Mouse (Mus musculus) adrenal gland, postnatal 36 days (tissue): ENCODE data around the gene Wfdc12. TPM values are rescaled to one million over a fixed set of nuclear protein-coding genes. Genes with fewer than 3 reads are reported as not detected.

Experiments used
- DNase-seq, 2 experiments: peaks; one replicate each; pipeline ENCODE4 v3.0.0; 2021; ENCODE audit warnings: mixed read lengths in 1 of 2
- total RNA-seq, 2 experiments: library from RNA; stranded (reverse); gene quantifications; 2 replicates each; pipeline ENCODE4 v1.2.3; 2021

The Wfdc12 gene
- total RNA-seq, 2 experiments from 2014 or later = 0.43 to 1.4 TPM

DNA sequence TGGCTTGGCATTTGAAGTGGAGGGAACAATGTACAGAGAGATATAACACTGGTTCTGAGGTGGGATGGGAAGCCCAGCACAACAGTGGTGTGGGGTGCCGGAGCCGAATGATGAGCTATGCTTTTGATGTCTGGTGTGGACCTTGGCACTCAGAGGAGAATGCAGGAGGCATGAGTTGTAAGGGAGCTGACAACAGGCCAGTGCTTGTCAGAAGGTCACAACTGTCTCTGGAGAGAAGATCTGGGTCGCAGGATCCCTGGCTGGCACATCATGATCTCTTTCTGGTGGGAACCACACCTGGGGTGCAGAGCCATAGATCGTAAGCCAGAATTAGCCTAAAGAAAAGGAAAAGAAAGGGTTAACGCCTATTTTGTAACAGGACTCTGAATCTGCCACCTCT, 12.6 kb downstream of the Wfdc12 start:
- DNase-seq = peak in 1 of 2 experiments; percentile 47

GRCm38 (mm10) chr2:164175850-164176249, 14.6 kb downstream of the Wfdc12 start:
- no peak for DNase-seq

DNA sequence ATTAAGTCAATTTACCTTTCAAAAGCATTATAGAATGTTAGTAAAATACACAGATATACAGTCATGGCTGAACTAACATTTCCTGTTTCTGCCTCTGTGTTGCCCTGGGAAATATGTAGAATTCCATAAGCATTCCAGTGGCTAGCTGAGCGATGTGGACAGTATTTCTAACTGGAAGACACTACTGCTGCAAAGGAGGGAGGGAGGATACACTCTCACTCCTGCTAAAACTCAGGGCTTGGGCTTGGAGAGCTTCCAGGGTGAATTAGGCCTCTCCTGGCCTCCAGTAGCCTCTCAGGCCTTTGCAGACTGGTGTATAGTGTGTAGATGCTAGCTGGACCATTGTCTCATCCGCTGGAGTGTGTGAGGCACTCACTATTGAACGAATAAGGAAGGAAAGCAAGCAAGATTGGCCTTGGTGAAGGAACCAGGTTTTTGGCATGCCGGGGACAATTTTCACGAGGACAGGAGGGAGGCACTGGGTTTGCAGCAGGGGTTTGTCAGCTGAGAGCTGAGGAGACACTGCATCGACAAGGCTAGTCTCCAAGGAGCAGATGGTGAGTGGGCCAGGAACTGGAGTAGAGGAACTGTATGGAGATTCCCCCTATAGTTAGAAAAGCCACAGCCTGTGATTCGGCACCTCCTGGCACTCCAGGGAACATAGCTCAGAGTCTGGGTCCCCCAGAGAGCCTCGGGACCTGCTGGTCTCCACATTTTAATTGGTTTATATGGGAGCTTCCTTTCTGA, 15.6 kb downstream of the Wfdc12 start:
- no peak for DNase-seq

DNA sequence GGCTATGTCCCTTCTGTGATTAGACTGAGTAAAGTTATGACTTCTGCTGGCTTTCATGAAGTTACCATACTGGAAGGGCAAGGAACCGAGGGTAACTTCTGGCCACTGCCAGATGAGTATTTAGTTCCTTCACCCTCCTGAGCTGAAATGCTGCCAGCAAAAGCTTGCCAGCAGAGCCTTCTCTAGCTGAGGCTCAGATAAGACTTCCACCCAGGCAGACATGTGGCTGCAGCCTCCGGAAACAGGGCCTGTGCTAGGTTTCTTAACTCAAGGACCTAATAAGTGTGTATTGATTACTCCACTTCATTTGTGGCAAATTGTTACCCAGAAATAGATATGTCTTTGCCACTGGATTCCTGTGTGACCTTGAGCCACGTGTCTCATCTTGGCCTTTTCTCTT, 17.0 kb downstream of the Wfdc12 start:
- peak; percentile 36 to 46 for DNase-seq

DNA sequence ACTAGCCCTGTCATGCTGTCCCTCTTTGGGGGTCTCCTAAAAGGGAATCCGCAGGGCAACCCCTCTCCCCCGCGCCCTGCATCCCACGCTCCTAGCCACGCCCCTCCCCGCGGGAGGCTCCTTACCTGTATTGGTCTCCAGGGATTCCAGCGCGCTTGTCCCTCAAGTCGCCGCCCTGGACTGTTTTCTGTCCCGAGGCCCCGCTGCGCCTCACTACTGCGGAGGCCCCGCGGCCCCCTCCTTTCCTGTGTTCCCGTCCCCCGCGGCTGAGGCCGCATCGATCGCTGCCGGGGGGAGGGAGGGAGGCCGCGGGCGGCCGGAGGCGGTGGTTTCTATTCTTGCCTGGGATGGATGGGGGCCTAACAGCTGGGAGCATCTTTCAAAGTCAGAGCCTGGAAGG, 19.5 kb downstream of the Wfdc12 start, which contains the start of gene Kcns1:
Kcns1 (minus strand) TSS at position 212 of the 400 bp plus-strand sequence.
- no peak for DNase-seq

DNA sequence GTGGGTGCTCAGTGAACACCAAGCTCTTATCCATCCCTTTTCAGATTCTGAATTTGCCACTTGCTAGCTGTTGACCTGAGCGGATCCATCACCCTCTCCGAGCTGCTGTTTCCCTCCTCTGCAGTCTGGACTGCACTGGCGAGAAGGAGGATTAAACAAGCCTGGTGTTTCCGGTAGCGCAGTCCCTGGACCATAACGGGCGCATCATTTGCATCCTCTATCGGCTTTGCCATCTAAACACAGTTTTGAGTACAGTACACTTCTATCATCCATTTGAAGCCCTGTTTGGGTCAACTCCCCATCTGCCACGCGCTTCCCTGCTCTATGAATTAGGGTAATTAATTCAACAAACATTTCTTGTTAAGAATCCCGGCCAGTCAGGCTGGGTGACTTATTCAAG, 20.1 kb downstream of the Wfdc12 start:
- DNase-seq = no peak

- DNase-seq = no peak
These were observed 21.8 kb downstream of the Wfdc12 start for GRCm38 (mm10) chr2:164168571-164168946.

GRCm38 (mm10) chr2:164167752-164168570, 22.4 kb downstream of the Wfdc12 start:
- DNase-seq = no peak

DNA sequence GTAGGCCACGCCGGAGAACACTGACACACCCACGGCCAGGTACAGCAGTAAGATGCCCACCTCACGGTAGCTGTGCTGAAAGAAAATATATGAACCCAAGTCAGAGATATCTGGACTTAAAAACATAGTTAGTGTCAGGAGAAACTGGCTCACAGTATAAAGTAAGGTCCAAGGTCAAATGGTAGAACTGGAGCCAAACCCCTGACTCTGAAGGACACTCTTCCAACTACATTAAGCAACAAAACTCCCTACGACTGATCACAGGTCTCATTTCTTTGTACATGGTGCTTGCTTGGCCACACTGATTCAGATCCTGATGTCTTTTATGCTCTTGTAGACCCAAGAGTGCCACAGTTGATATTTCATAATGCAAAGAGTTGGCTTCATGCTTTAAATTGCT, 25.5 kb downstream of the Wfdc12 start:
- peak; percentile 40 to 44 for DNase-seq

DNA sequence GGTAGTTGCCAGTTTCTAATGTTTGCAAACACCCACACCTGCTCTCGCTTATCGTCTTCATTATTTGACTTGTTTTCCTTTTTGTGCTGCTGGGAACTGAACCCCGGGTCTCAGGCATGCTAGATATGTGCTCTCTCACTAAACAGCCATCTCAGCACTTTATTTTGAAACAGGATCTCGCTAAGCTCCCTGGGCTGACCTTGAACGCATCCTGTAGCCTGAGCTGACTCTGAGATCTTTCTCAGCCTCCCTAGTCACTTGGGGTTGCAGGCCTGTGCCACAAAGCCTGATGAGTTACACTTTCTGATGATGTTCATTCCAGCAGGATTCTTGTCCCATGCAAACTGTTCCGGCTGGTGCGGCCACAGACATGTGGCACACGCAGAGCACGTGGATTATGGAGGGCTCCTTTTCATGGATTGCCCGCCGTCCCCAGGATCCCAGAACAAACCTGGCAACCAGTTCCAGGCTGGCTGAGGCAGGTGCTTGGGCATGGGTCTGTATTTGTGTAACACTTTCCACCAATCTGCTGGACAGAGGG, 28.8 kb downstream of the Wfdc12 start:
- peak in 1 of 2 experiments; percentile 36 for DNase-seq

DNA sequence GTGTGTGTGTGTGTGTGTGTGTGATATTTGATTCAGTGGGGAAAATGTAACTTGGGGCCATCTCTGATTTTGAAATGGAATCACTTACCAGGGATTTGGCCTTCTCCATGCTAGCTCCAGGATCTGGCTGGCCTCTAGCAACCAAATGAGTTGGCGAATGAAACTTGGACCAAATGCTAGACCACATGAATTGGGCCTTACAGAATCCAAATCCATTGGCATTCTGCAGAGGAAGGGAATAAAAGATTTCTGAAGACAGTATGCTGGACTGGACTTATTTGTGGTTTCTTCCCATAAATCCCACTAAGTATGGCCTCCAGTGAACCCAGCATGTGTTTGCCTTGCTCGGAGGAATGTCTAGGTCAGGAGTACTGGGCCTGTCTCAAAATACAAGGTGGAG, 31.6 kb downstream of the Wfdc12 start:
- DNase-seq = no peak

DNA sequence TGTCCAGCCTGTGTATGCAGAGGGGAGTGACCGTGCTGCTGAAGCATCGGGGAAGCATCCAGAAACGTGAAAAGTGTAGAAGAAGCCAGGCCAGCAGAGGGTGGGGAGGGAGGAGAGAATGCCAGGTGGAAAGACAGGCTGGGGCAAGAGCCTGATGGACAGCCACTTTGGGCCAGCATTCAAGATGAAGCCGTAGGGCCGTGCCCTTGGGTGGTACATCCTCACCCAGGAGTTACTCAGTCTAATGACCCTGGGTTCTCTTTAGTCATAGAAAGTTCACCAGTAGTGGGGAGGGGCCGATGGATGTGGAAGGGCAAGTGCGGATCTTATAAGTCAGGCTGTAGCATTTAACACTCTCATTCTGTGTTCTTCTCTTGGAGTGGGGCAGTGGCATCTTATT, 34.2 kb downstream of the Wfdc12 start:
- DNase-seq = peak; percentile 44 to 53

DNA sequence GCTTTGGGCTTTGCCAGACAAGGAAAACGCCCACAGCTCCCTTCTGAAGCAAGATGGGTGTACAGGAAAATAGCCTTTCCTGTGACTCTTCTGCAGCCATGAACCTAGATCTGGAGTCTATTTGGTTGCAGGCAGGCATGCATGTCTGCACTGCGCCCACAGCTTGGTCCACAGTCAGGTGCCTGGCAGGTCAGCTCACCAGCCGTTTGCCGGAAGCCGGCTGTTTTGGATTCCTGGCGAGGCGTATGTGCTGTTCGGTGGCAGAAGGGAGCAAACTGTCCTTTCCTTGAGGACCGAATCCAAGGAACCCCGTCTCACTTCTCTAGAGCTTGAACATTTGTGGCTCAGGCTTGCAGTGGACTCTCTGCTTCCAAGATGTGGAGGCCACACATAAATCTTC, 36.4 kb downstream of the Wfdc12 start:
- no peak for DNase-seq

DNA sequence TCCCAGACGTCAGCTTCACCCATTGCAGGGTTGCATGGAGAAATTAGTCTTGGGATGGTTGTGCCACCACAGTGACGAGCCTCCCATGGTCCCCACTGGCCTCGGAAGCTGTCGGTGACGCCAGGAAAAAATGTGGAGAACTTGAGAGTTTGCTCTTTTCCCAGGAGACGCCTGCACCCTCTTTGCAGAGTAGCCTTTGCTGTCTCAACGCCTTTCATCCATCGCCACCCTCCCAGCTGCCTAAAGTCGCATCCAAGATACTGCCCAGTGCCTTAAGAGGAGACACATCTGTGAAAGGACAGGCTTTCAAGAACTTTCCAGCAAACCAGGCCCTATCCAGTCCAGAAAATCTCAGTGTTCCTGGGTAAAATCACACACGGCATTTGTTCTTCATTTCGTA, 38.1 kb downstream of the Wfdc12 start:
- DNase-seq = no peak

DNA sequence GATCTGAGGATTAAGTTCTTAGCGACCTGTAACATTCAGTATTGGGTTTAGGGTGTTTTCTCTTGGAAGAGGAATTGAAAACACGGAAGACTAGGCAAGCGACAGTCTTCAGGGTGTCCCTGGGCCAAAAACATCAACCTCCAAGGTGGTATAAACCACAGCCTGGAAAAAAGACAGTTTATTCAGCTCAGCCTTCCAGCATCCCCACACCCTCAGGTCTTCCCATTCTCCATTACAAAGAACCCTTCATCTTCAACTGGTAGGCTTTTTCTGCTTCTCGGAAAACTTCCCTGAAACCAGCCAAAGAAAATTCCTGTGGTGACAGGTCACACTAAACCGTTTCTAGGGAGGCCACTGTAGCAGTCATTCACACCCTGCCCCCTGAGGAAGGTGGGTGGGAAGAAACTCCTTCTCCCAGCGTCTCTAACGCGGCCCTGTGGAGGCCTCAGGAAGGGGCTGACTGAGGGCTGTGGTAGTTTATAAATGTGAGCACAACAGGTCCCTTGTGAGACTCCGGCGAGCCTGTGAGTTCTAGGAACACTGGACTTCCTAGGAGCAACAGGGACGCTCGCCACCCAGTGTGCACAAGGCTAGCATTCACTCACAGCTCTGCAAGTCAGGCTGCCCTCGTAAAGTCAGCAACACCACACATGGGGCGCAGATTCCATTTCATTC, 40.2 kb downstream of the Wfdc12 start:
- no peak for DNase-seq

GRCm38 (mm10) chr2:164146556-164146955, 43.9 kb downstream of the Wfdc12 start:
- DNase-seq = no peak

- peak in 1 of 2 experiments; percentile 41 for DNase-seq
These were observed 45.9 kb downstream of the Wfdc12 start for GRCm38 (mm10) chr2:164144541-164144940.

- peak; percentile 32 to 37 for DNase-seq
These were observed 46.4 kb downstream of the Wfdc12 start for GRCm38 (mm10) chr2:164144025-164144424.

GRCm38 (mm10) chr2:164142021-164142420, 48.4 kb downstream of the Wfdc12 start:
- DNase-seq = peak; percentile 27 to 48
